Mouse (Mus musculus) heart, embryonic 16.5 days (tissue): ENCODE results near the gene Gusb. TPM values are rescaled to one million over a fixed set of nuclear protein-coding genes. Genes with fewer than 3 reads are reported as not detected.
A peak's percentile ranks its signal among the peaks of the same experiment; 100 is the strongest.

Source experiments
- ATAC-seq: fragments of 200-750 bp; cut with Nextera tagmentation; replicated peaks from 2 replicates; pipeline ENCODE4 v1.8.0; 2017; ENCODE audit warnings: moderate number of reproducible peaks; ENCODE audit not compliant: insufficient read depth, low FRiP score; ENCODE audit errors: extremely low read depth
- H3K27ac ChIP-seq: fragments of 300-500 bp; sonication (generic); 2 replicates; pipeline ENCODE4 v1.5.1; 2014; ENCODE audit warnings: mild to moderate bottlenecking, low read length, control low read depth, moderate library complexity
- H3K27me3 ChIP-seq: fragments of 300-500 bp; sonication (generic); 2 replicates; pipeline ENCODE4 v1.6.1; 2014; ENCODE audit warnings: low read length, mixed read lengths; ENCODE audit not compliant: control insufficient read depth, insufficient read depth
- H3K36me3 ChIP-seq: fragments of 300-500 bp; sonication (generic); 2 replicates; pipeline ENCODE4 v1.6.1; 2014; ENCODE audit not compliant: control insufficient read depth, insufficient read depth
- H3K4me1 ChIP-seq: fragments of 300-500 bp; sonication (generic); 2 replicates; pipeline ENCODE4 v1.6.1; 2014; ENCODE audit warnings: low read length, mixed read lengths; ENCODE audit not compliant: control insufficient read depth, insufficient read depth
- H3K4me2 ChIP-seq: fragments of 300-500 bp; sonication (generic); 2 replicates; pipeline ENCODE4 v1.6.1; 2014; ENCODE audit warnings: low read depth, mild to moderate bottlenecking, control low read depth, low read length
- H3K4me3 ChIP-seq: fragments of 300-500 bp; sonication (generic); 2 replicates; pipeline ENCODE4 v1.5.1; 2014; ENCODE audit warnings: mild to moderate bottlenecking, control low read depth, low read length
- H3K9ac ChIP-seq: fragments of 300-500 bp; sonication (generic); 2 replicates; pipeline ENCODE4 v1.6.1; 2014; ENCODE audit warnings: low read length, control low read depth
- H3K9me3 ChIP-seq: fragments of 300-500 bp; sonication (generic); replicated peaks from 2 replicates; pipeline ENCODE4 v1.6.1; 2016; ENCODE audit warnings: low read length; ENCODE audit not compliant: control insufficient read depth
- WGBS: fragments of 180-500 bp; shearing (Covaris S2); extraction: QIAGEN DNeasy Blood & Tissue Kit; methylation state at CpG from one replicate; pipeline ENCODE4 v1.1.7; 2014; 5-methylcytosine and 5-hydroxymethylcytosine counted together
- polyA plus RNA-seq: library from polyadenylated mRNA; unstranded; fragments of >200 nt; fragmentation: Nextera tagmentation; extraction: Ambion mirVana; gene quantifications from 2 replicates; pipeline ENCODE4 v1.2.1, GENCODE M21; 2015

The Gusb gene
- polyA plus RNA-seq, 1 experiment from 2014 or later: 36.8 TPM

GRCm38 (mm10) chr5:130029142-130029897 is 26.5 kb upstream of the Gusb start, which contains the start of the genes Asl and Crcp:
Gene Asl, minus strand, starts transcription at chr5:130029247.
Gene Crcp, plus strand, starts transcription at chr5:130029290.
- peak within 1 kb of the TSS; percentile 94 for H3K27ac ChIP-seq
- no peaks in the 10 kb centered on the region for H3K36me3 ChIP-seq
- H3K27me3 ChIP-seq: 0 out of 2 replicates have a peak, but pooled peaks cover 3% of the 10 kb centered on the region
- peak; percentile 84 for ATAC-seq
- H3K9me3 ChIP-seq: no peaks in the 10 kb centered on the region
- WGBS: 1% methylated on average over 51 of the region's 51 CpGs
- H3K9ac ChIP-seq: peak within 1 kb of the TSS; percentile 90
- peak within 1 kb of the TSS; percentile 89 for H3K4me3 ChIP-seq
- H3K4me2 ChIP-seq: peak within 1 kb of the TSS; percentile 76
- peaks cover 3% of the 10 kb centered on the region for H3K4me1 ChIP-seq

GRCm38 (mm10) chr5:130027696-130028095 is 24.8 kb upstream of the Gusb start:
- Histone ChIP-seq H3K4me1 (peaks cover 5% of the 10 kb centered on the region), H3K36me3 (no peaks in the 10 kb centered on the region), H3K4me3 (no peak overlapping the region), H3K27ac (no peak overlapping the region), H3K4me2 (no peak overlapping the region), H3K9ac (no peak overlapping the region), H3K27me3 (0 out of 2 replicates have a peak, but pooled peaks cover 3% of the 10 kb centered on the region), H3K9me3 (no peaks in the 10 kb centered on the region)
- ATAC-seq: no peak
- 80% methylated on average over 7 of the region's 7 CpGs for WGBS

- 71% methylated on average over 5 of the region's 5 CpGs for WGBS
Observed at GRCm38 (mm10) chr5:130027134-130027533, 24.3 kb upstream of the Gusb start.

GRCm38 (mm10) chr5:130023767-130024539 is 21.1 kb upstream of the Gusb start:
- no peaks in the 10 kb centered on the region for H3K36me3 ChIP-seq
- no peaks in the 10 kb centered on the region for H3K9me3 ChIP-seq
- peak overlapping the region; percentile 77 for H3K4me3 ChIP-seq
- H3K27ac ChIP-seq: peak overlapping the region; percentile 71
- ATAC-seq: peak; percentile 89
- peaks cover 3% of the 10 kb centered on the region; the same call in 1 of the 2 replicates for H3K4me1 ChIP-seq
- peak overlapping the region; percentile 77 for H3K9ac ChIP-seq
- under 1% methylated on average over 32 of the region's 32 CpGs for WGBS
- peak overlapping the region; percentile 92 for H3K4me2 ChIP-seq
- H3K27me3 ChIP-seq: 0 out of 2 replicates have a peak, but pooled peaks cover 3% of the 10 kb centered on the region

More at GRCm38 (mm10) chr5:130027134-130027533, 24.3 kb upstream of the Gusb start:
- no peak for ATAC-seq
- H3K9ac ChIP-seq: no peak overlapping the region
- no peak overlapping the region for H3K27ac ChIP-seq
- H3K36me3 ChIP-seq: no peaks in the 10 kb centered on the region
- no peaks in the 10 kb centered on the region for H3K9me3 ChIP-seq
- H3K4me1 ChIP-seq: peaks cover 5% of the 10 kb centered on the region
- H3K27me3 ChIP-seq: 0 out of 2 replicates have a peak, but pooled peaks cover 3% of the 10 kb centered on the region
- H3K4me3 ChIP-seq: no peak overlapping the region
- H3K4me2 ChIP-seq: no peak overlapping the region

- Histone ChIP-seq H3K27ac (no peak overlapping the region), H3K27me3 (0 out of 2 replicates have a peak, but pooled peaks cover 3% of the 10 kb centered on the region), H3K36me3 (no peaks in the 10 kb centered on the region), H3K4me2 (peak overlapping the region; percentile 92), H3K4me1 (peaks cover 3% of the 10 kb centered on the region; the same call in 1 of the 2 replicates), H3K9ac (peak overlapping the region; percentile 40; the same call in 1 of the 2 replicates), H3K4me3 (peak overlapping the region; percentile 77), H3K9me3 (no peaks in the 10 kb centered on the region)
- WGBS: 39% methylated on average over 12 of the region's 12 CpGs
- ATAC-seq: no peak
Observed at GRCm38 (mm10) chr5:130023067-130023766, 20.4 kb upstream of the Gusb start.

GRCm38 (mm10) chr5:130022366-130022765 is 19.5 kb upstream of the Gusb start:
- ATAC-seq: no peak
- peaks cover 3% of the 10 kb centered on the region; the same call in 1 of the 2 replicates for H3K4me1 ChIP-seq
- H3K36me3 ChIP-seq: no peaks in the 10 kb centered on the region
- H3K9me3 ChIP-seq: no peaks in the 10 kb centered on the region
- no peak overlapping the region for H3K4me3 ChIP-seq
- WGBS: 79% methylated on average over 7 of the region's 7 CpGs
- no peak overlapping the region for H3K4me2 ChIP-seq
- no peak overlapping the region for H3K27ac ChIP-seq
- H3K27me3 ChIP-seq: 0 out of 2 replicates have a peak, but pooled peaks cover 2% of the 10 kb centered on the region
- H3K9ac ChIP-seq: no peak overlapping the region

- 53% methylated on average over 5 of the region's 5 CpGs for WGBS
- H3K27me3 ChIP-seq: no peaks in the 10 kb centered on the region
- H3K27ac ChIP-seq: no peak overlapping the region
- no peak for ATAC-seq
- no peak overlapping the region for H3K9ac ChIP-seq
- H3K4me2 ChIP-seq: no peak overlapping the region
- peaks cover 3% of the 10 kb centered on the region; the same call in 1 of the 2 replicates for H3K4me1 ChIP-seq
- no peak overlapping the region for H3K4me3 ChIP-seq
- H3K9me3 ChIP-seq: no peaks in the 10 kb centered on the region
- H3K36me3 ChIP-seq: no peaks in the 10 kb centered on the region
Observed at GRCm38 (mm10) chr5:130021361-130021966, 18.6 kb upstream of the Gusb start.

GRCm38 (mm10) chr5:130019461-130019860 is 16.6 kb upstream of the Gusb start:
- 44% methylated on average over 8 of the region's 8 CpGs for WGBS
- no peak for ATAC-seq
- no peak overlapping the region for H3K4me3 ChIP-seq

More at GRCm38 (mm10) chr5:130019461-130019860, 16.6 kb upstream of the Gusb start:
- Histone ChIP-seq H3K36me3 (peaks cover 5% of the 10 kb centered on the region; the same call in 1 of the 2 replicates), H3K27ac (no peak overlapping the region), H3K27me3 (no peaks in the 10 kb centered on the region), H3K4me1 (peaks cover 3% of the 10 kb centered on the region; the same call in 1 of the 2 replicates), H3K4me2 (no peak overlapping the region), H3K9me3 (no peaks in the 10 kb centered on the region), H3K9ac (no peak overlapping the region)
